Mouse (Mus musculus): ENCODE data around the gene Adora1.

GRCm38 (mm10) chr1:134166547-134166946 is 68.7 kb downstream of the Adora1 start:
- TF ChIP-seq CTCF (IDR thresholded peaks at IDR 0.05; ENCODE audit: low read depth) (no peak), EP300 (IDR thresholded peaks at IDR 0.05; ENCODE audit: low read depth) (no peak)

Measured in liver, embryonic 14.5 days (tissue).